Mouse (Mus musculus) thymus, adult 2 months (tissue): ENCODE data around the gene Sbk2. TPM values are rescaled to one million over a fixed set of nuclear protein-coding genes. Genes with fewer than 3 reads are reported as not detected.
A peak's percentile ranks its signal among the peaks of the same experiment; 100 is the strongest.

Experiments used
- DNase-seq: peaks from one replicate; pipeline ENCODE4 v3.0.0; 2021
- H3K27ac ChIP-seq: fragments of 200-500 bp; 2 replicates; pipeline ENCODE4 v1.5.1; 2012; ENCODE audit warnings: low read length, control low read depth; ENCODE audit not compliant: control insufficient read depth, insufficient read depth
- H3K27me3 ChIP-seq: fragments of 200-500 bp; 2 replicates; pipeline ENCODE4 v1.6.1; 2012; ENCODE audit warnings: mild to moderate bottlenecking, low read length, moderate library complexity, mixed read lengths; ENCODE audit not compliant: control insufficient read depth, insufficient read depth
- H3K36me3 ChIP-seq: fragments of 200-500 bp; 2 replicates; pipeline ENCODE4 v1.6.1; 2012; ENCODE audit warnings: mild to moderate bottlenecking, low read length, moderate library complexity; ENCODE audit not compliant: control insufficient read depth, insufficient read depth
- H3K4me1 ChIP-seq: fragments of 200-500 bp; replicated peaks from 2 replicates; pipeline ENCODE4 v1.6.1; 2012; ENCODE audit warnings: low read length; ENCODE audit not compliant: control insufficient read depth, insufficient read depth
- H3K4me3 ChIP-seq: fragments of 200-500 bp; 2 replicates; pipeline ENCODE4 v1.5.1; 2012; ENCODE audit warnings: mild to moderate bottlenecking, low read length, control low read depth, moderate library complexity; ENCODE audit not compliant: control insufficient read depth, insufficient read depth
- CTCF ChIP-seq: fragments of 200-500 bp; IDR thresholded peaks from 2 replicates; pipeline ENCODE4 v1.5.1; 2012; ENCODE audit warnings: mild to moderate bottlenecking, control low read depth, low read length, moderate library complexity, borderline replicate concordance; ENCODE audit not compliant: control insufficient read depth, poor library complexity, insufficient read depth; ENCODE audit errors: extremely low read depth
- POLR2A ChIP-seq: fragments of 200-500 bp; IDR thresholded peaks from 2 replicates; pipeline ENCODE4 v1.6.1; 2012; ENCODE audit warnings: mild to moderate bottlenecking, low read length, control low read depth, moderate library complexity; ENCODE audit not compliant: control insufficient read depth, poor library complexity, insufficient read depth; ENCODE audit errors: extremely low read depth
- WGBS: fragments of 180-500 bp; shearing (Covaris S2); methylation state at CpG from one replicate; pipeline ENCODE4 v1.1.7; 2018; 5-methylcytosine and 5-hydroxymethylcytosine counted together
- polyA plus RNA-seq: library from polyadenylated mRNA; depleted of rRNA; stranded (reverse); fragments of >200 nt; gene quantifications from 2 replicates; pipeline ENCODE4 v1.2.3, GENCODE M21; 2012

Gene Sbk2
- polyA plus RNA-seq, 1 experiment = 5.4 TPM

GRCm38 (mm10) chr7:4923586-4924364 is 40.4 kb downstream of the Sbk2 start:
- Histone ChIP-seq H3K27ac (no peak overlapping the region), H3K27me3 (peaks cover 11% of the 10 kb centered on the region), H3K36me3 (peaks cover 19% of the 10 kb centered on the region), H3K4me3 (no peak overlapping the region), H3K4me1 (peaks cover 14% of the 10 kb centered on the region)
- TF ChIP-seq CTCF (no peak), POLR2A (no peak)
- DNase-seq = no peak
- WGBS = 10% methylated on average over 37 of the region's 37 CpGs

DNA sequence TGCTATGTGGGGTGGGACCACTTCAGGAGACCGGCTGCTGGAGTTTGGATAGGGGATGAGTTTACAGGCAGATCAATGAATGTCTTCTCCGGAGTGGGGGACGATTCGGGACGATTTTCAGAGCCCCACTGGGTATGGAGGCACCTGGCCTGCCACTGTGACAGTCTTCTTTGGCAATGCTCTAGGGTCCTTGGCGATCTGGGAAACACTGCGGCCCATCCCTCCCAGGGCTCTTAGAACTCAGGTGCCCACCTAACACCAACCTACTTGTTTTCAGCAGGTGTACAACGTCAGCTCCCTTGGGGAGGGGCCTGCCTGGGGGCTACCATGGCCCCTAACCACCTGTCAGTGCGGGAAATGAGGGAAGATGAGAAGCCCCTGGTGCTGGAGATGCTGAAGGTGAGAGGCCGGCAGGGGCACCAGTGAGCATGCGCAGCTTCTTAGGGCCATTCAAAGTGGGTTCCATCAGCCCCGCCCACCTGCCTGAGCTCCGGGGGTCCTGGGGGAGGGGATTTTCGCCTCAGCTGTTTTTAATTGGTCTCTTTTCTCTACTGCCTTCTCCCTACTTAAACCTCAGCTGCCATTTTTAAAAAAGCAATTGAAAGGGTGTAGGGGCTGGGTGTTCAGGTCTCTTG is 41.2 kb downstream of the Sbk2 start:
- peaks cover 11% of the 10 kb centered on the region for H3K27me3 ChIP-seq
- no peak overlapping the region for H3K4me3 ChIP-seq
- no peak overlapping the region for H3K27ac ChIP-seq
- TF ChIP-seq POLR2A (no peak), CTCF (no peak)
- 8% methylated on average over 14 of the region's 14 CpGs for WGBS
- H3K36me3 ChIP-seq = peaks cover 19% of the 10 kb centered on the region
- H3K4me1 ChIP-seq = peaks cover 14% of the 10 kb centered on the region
- no peak for DNase-seq

DNA sequence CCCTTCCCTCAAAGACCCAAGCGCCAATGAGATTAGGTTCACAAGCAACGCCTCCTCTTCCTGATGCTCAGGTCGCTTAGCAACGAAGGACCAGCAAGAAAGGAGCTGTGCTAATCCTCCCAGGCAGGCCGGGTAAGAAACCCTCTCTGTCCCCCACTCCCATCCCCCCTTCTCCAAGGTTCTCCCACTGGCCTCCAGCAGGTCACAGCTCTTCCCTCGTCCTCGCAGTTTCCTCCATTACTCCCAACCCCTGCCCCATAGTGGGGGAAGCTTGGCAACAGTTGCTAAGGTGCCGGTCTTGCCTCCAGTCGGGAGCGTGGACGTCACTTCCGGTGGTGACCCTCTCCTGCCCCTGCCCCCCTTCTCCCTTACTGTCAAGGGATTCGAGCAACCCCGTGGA is 41.7 kb downstream of the Sbk2 start:
- 1% methylated on average over 14 of the region's 14 CpGs for WGBS
- peak; percentile 45 for DNase-seq
- H3K27ac ChIP-seq = no peak overlapping the region
- 0 out of 2 replicates have a peak overlapping the region, but pooled peaks have one; percentile 8 for H3K4me3 ChIP-seq
- H3K36me3 ChIP-seq = peaks cover 19% of the 10 kb centered on the region
- peaks cover 11% of the 10 kb centered on the region for H3K27me3 ChIP-seq
- TF ChIP-seq POLR2A (no peak), CTCF (no peak)
- peaks cover 14% of the 10 kb centered on the region for H3K4me1 ChIP-seq

GRCm38 (mm10) chr7:4921824-4922482 is 42.3 kb downstream of the Sbk2 start, which contains the start of gene Nat14:
Gene Nat14, plus strand, starts transcription at chr7:4922028.
- Histone ChIP-seq H3K4me3 (0 out of 2 replicates have a peak within 1 kb of the TSS, but pooled peaks have one; percentile 8), H3K36me3 (peaks cover 19% of the 10 kb centered on the region), H3K27me3 (peaks cover 11% of the 10 kb centered on the region), H3K4me1 (peaks cover 14% of the 10 kb centered on the region), H3K27ac (no peak within 1 kb of the TSS)
- TF ChIP-seq POLR2A (no peak), CTCF (no peak)
- no peak for DNase-seq
- WGBS = 40% methylated on average over 8 of the region's 8 CpGs

DNA sequence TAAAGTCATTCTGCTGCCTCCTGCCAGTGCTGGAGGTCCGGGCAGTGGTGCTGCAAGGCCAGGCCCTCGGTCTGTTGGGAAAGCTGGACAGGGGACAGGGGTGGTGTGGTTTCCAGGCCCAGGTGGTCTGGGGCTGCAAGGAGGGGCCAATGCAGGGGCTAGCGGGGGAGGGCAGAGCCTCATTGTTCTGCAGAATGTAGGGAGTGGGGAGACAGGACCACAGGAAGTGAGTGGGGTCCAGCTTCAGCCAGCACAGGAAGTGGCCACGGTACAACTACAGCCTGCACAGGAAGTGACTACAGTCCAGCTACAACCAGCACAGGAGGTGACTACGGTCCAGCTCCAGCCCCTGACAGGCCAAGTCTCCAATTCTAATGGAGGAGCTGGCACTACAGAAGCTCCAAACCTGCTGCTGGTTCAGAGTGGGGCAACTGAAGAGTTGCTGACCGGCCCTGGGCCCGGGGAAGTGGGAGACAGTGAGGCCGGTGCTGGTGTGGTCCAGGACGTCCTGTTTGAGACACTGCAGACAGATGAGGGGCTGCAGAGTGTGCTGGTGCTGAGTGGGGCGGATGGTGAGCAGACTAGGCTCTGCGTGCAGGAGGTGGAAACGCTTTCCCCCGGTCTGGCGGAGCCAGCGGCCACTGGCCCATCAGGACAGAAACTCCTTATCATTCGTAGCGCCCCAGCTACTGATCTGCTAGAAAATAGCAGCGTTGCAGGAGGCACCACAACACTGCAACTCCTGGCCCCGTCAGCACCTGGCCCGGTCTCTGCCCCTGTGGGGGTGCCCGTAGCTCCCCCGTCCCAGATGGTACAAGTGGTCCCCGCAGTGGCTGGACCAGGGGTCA is 43.0 kb downstream of the Sbk2 start:
- TF ChIP-seq CTCF = no peak
- TF ChIP-seq POLR2A = no peak
- Histone ChIP-seq H3K4me1 (peaks cover 18% of the 10 kb centered on the region), H3K27ac (no peak overlapping the region), H3K4me3 (no peak overlapping the region), H3K36me3 (peaks cover 19% of the 10 kb centered on the region), H3K27me3 (peaks cover 11% of the 10 kb centered on the region)
- DNase-seq = no peak
- 78% methylated on average over 23 of the region's 23 CpGs for WGBS
